Mouse (Mus musculus) retina, postnatal 7 days (tissue): ENCODE data around the gene Cd38.

ENCODE experiments used
- DNase-seq: peaks from one replicate; pipeline ENCODE4 v3.0.0-alpha.2; 2012; ENCODE audit warnings: low read depth, low spot score

The Cd38 gene

GRCm38 (mm10) chr5:43933269-43933668 is 64.9 kb downstream of the Cd38 start:
- DNase-seq: no peak

GRCm38 (mm10) chr5:43947330-43947977 is 79.1 kb downstream of the Cd38 start:
- DNase-seq: no peak

GRCm38 (mm10) chr5:43948111-43948743 is 79.9 kb downstream of the Cd38 start:
- no peak for DNase-seq

- DNase-seq: no peak
Observed at GRCm38 (mm10) chr5:43948748-43949275, 80.5 kb downstream of the Cd38 start.

- DNase-seq: no peak
Observed at GRCm38 (mm10) chr5:43953241-43953640, 84.9 kb downstream of the Cd38 start.

- DNase-seq: no peak
Observed at GRCm38 (mm10) chr5:43959884-43960440, 91.6 kb downstream of the Cd38 start.

GRCm38 (mm10) chr5:43961056-43961455 is 92.7 kb downstream of the Cd38 start:
- DNase-seq: no peak
